In the genomic region with DNA sequence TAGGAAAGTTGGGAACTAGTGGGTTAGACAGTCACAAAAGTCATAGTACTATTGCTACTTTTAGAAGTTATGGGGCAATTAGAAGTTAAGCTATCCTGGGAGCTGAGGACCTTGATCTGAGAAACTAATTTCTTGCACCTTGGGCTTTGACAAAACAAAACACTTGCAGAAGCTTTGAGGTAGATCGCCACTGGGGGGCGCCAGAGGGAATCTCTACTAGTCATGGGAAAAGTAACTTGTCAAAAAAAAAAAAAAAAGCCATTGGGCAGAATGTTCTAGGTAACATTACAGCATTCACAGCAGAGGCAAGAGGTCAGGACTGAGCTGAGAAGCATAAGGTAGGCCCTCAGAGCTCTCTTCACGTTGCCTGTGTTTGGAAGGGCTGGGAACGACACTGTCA, we compare ENCODE assay signal across 9 mouse cellular contexts. TPM values are rescaled to one million over a fixed set of nuclear protein-coding genes. Genes with fewer than 3 reads are reported as not detected.
DNase-seq lines count a peak whose midpoint lies in the region; TF ChIP-seq lines count a peak whose summit lies in the region.
"Had no signal": no experiment of that assay in that cellular context is flagged by ENCODE, and none has a peak within 500 bp of the region (broad histone marks: within the 10 kb centered on the region; RNA-seq: fewer than 3 reads in every experiment).

No protein-coding gene starts in this region.

- no peak overlapping the region for H3K27ac ChIP-seq in CH12.LX (ENCODE audit: insufficient read depth, low read depth)
- H3K27ac ChIP-seq: stomach, embryonic 15.5 days had no signal

- H3K9ac ChIP-seq in CH12.LX (ENCODE audit: insufficient read depth, low read depth), result no peak overlapping the region
- H3K9ac ChIP-seq: stomach, embryonic 15.5 days had no signal

- in situ Hi-C loops in CH12.LX (cut with MboI; ENCODE audit: low pct_ligation_motif_present, low pct_unique_long_range_greater_than_20kb, low sequenced_read_pairs), result no loop called here

- dilution Hi-C loops in CH12.LX (cut with MboI; ENCODE audit: extremely low pct_ligation_motif_present, extremely low pct_unique_long_range_greater_than_20kb, low sequenced_read_pairs), result no loop called here

- H3K9me3 ChIP-seq in CH12.LX (replicated peaks; ENCODE audit: low read length), result no peaks in the 10 kb centered on the region
- H3K9me3 ChIP-seq: stomach, embryonic 15.5 days had no signal

- no peak overlapping the region for H3K4me3 ChIP-seq in CH12.LX (replicated peaks in 1 of 3; ENCODE audit: low read depth in 2 of 3, low read length in 2 of 3, poor library complexity in 1 of 3)
- H3K4me3 ChIP-seq: stomach, embryonic 15.5 days had no signal

- peak; percentile 62 to 79 for TF ChIP-seq CTCF in CH12.LX (conservative IDR thresholded peaks at IDR 0.05 in 1 of 2, IDR thresholded peaks at IDR 0.05 in 1 of 2; ENCODE audit: low read depth in 2 of 2, low read length in 2 of 2)

- no peaks in the 10 kb centered on the region for H3K4me1 ChIP-seq in CH12.LX (ENCODE audit: control insufficient read depth in 1 of 2, insufficient read depth in 2 of 2)
- H3K4me1 ChIP-seq: stomach, embryonic 15.5 days had no signal

- TF ChIP-seq RAD21 in CH12.LX (IDR thresholded peaks at IDR 0.05; ENCODE audit: low read depth, low read length), result peak; percentile 29

- no peaks in the 10 kb centered on the region for H3K27me3 ChIP-seq in CH12.LX (replicated peaks)
- H3K27me3 ChIP-seq: stomach, embryonic 15.5 days had no signal

- H3K79me2 ChIP-seq in CH12.LX (replicated peaks; ENCODE audit: control insufficient read depth, extremely low read depth, insufficient read depth, poor library complexity, severe bottlenecking), result no peaks in the 10 kb centered on the region

- peaks cover 97 to 100% of the 10 kb centered on the region in 2 experiments for H3K36me3 ChIP-seq in CH12.LX (replicated peaks in 1 of 2; ENCODE audit: control insufficient read depth in 1 of 2, insufficient read depth in 1 of 2, low read length in 1 of 2)
- H3K36me3 ChIP-seq: stomach, embryonic 15.5 days had no signal

- TF ChIP-seq EP300 in CH12.LX (IDR thresholded peaks at IDR 0.05; ENCODE audit: low read length), result no peak

- TF ChIP-seq POLR2A in CH12.LX (IDR thresholded peaks at IDR 0.05; ENCODE audit: low read depth, low read length), result no peak

- no peak overlapping the region for H3K4me2 ChIP-seq in CH12.LX (ENCODE audit: insufficient read depth, low read depth, poor library complexity, severe bottlenecking)
- H3K4me2 ChIP-seq: stomach, embryonic 15.5 days had no signal

- DNase-seq in heart, adult 18-20 months, result peak; percentile 19 to 78
- no peak for DNase-seq in heart, adult 11 months
- DNase-seq in CH12.LX (ENCODE audit: extremely low read depth), result peak; percentile 88
- DNase-seq in c-Kit-negative CD71-positive TER-119-positive erythroid progenitor cells, embryonic 14.5 days (ENCODE audit: low read depth, low spot score), result peak; percentile 60
- peak; percentile 77 for DNase-seq in gastrocnemius, postnatal 10 days
- peak; percentile 84 to 89 for DNase-seq in left cerebral cortex, adult 18-20 months (ENCODE audit: low spot score in 2 of 2)
- DNase-seq in natural killer cell, adult 2 months (ENCODE audit: low spot score in 2 of 2), result peak; percentile 53 to 76
- peak; percentile 83 for DNase-seq in thymus, postnatal 14 days

TF ChIP-seq in CH12.LX, 34 proteins besides CTCF, POLR2A, EP300 and RAD21:
- peak; percentile 50 for TF ChIP-seq SMC3 (IDR thresholded peaks at IDR 0.05; ENCODE audit: low read depth, low read length)
- TF ChIP-seq USF2 (conservative IDR thresholded peaks at IDR 0.05; ENCODE audit: low read depth, low read length), result no peak
- TF ChIP-seq POLR2AphosphoS2 (IDR thresholded peaks at IDR 0.05; ENCODE audit: low read depth, low read length), result 0 out of 2 replicates have a peak, but pooled peaks have one; percentile 36
- TF ChIP-seq JUN (IDR thresholded peaks at IDR 0.05; ENCODE audit: insufficient read depth, low read depth, low read length), result no peak
- peak; percentile 97 for TF ChIP-seq ZNF384 (IDR thresholded peaks at IDR 0.05; ENCODE audit: low read depth, low read length)
- no peak for TF ChIP-seq ZC3H11A (IDR thresholded peaks at IDR 0.05; ENCODE audit: low read depth, low read length)
- TF ChIP-seq ZKSCAN1 (IDR thresholded peaks at IDR 0.05; ENCODE audit: borderline replicate concordance, low read depth, low read length), result no peak
- no peak for TF ChIP-seq MXI1 (IDR thresholded peaks at IDR 0.05; ENCODE audit: low read depth, low read length)
- TF ChIP-seq KAT2A (IDR thresholded peaks at IDR 0.05; ENCODE audit: insufficient replicate concordance, low read length), result no peak
- TF ChIP-seq ELF1 (IDR thresholded peaks at IDR 0.05; ENCODE audit: low read depth, low read length), result no peak
- TF ChIP-seq RCOR1 (conservative IDR thresholded peaks at IDR 0.05; ENCODE audit: low read depth, low read length), result no peak
- TF ChIP-seq JUND (conservative IDR thresholded peaks at IDR 0.05; ENCODE audit: low read depth, low read length), result no peak
- TF ChIP-seq USF1 (IDR thresholded peaks at IDR 0.05; ENCODE audit: low read depth, low read length), result no peak
- TF ChIP-seq TBP (conservative IDR thresholded peaks at IDR 0.05; ENCODE audit: low read depth, low read length), result no peak
- no peak for TF ChIP-seq CHD1 (IDR thresholded peaks at IDR 0.05; ENCODE audit: low read depth, low read length)
- no peak for TF ChIP-seq MEF2A (IDR thresholded peaks at IDR 0.05; ENCODE audit: borderline replicate concordance, low read depth, low read length)
TF ChIP-seq in CH12.LX: peak in this region for 3.

RNA-seq across cellular contexts. Expression of a gene that starts 1.6 kb away (rescaled TPM):
- total RNA-seq in heart, adult 18-20 months (2021), result not detected
- total RNA-seq in CH12.LX (2012; rRNA removed) (3.8 and 3.9 TPM in 2 replicates), CH12.LX (2014; rRNA removed) (not detected in 2 replicates)
- polyA plus RNA-seq in CH12.LX (2012; ENCODE audit: insufficient read length, low read depth), result 12.1 and 12.5 TPM in 2 replicates
- total RNA-seq in gastrocnemius, postnatal 10 days (2021), result not detected
- 1 to 10 TPM; 3.0 to 3.9 TPM for total RNA-seq in left cerebral cortex, adult 18-20 months (2021)
